Mouse (Mus musculus): ENCODE measurements at regions not wholly inside any gene's neighbourhood (a gene's known extent, or its start where the extent isn't known, plus 50 kb on each side); places are given as distances from the start of the nearest gene placed in this dataset.
A peak's percentile ranks its signal among the peaks of the same experiment; 100 is the strongest.

DNA sequence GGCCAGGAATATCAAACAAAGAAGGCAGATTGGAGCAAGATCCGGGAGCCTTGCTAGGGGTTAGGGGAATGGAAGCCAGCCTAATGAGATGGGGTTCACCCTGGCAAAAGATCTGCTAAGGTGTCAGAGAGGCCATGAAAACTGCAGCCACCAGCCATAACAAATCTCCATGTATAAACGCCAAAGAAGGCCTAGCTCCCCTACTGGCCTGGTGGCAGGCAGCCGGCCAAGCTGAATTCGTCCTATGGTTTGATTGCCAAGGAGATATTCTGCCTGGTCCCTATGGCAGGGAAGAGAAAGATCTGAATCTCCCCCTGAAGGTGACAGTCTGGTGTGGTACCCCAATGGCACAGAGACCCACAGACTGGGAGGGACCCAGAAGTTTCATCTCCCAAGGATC, 104.8 kb upstream of the E030018B13Rik start:
- DNase-seq, result no peak

DNA sequence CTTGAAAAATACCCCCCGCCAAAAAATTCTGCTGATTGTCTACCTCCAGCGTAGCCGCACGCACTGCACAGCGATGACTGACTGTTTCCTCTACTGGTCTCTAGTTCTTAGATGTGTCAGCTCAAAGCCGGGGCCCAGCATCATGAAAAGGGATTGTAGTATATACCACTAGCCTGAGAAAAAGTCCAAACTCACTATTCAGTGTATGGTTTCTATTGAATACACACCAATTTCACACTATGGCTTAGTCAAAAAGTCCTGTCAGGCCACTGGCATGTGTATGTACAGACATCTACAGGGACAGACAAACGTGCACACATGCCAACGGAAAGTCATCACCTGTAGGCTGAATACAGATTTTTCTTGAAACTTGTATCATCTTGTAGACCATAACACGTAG, 101.1 kb upstream of the E030018B13Rik start:
- DNase-seq, result peak in 1 of 2 experiments; percentile 18

DNA sequence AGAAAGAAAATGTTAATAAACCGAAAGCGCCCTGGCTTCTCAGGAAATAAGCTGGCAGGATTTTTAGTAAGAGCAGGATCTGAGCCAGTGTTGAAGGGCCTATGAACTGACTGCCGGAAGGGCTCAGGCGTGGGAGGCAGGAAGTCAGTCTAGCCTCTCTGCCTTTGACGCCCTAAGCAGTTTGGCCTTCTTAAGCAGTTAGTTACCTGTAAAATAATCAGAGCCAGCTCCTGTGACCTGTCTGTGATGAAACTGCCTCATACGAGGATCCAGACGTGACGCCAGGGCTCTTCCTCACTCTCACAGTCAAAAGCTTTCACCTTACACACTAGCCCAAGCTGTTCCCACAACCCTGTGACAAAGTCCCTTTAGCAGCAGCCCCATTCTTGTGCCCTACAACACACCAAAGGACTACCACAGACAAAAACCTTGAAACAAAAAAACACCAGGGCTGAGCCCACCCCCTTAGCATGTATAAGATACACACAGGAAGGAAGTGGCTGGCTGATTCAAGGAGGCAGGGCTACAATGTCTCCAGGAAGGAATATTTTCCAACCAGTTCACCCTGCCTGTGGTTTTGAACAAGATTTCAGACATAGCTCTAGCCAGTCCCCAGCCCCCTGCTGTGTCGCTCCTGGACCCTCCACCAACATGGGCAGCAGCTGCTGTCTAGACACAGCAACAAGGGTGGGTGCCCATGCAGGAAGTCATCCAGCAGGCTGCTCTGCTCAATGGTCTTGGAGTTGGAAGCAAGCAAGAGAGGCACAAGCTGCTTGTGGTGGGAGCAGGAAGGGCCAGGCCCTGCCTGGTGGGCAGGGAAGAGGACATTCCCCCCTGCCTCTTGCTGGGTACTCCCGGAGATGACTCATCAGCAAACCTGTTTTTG, 100.4 kb upstream of the E030018B13Rik start:
- DNase-seq, result peak; percentile 59 to 68

DNA sequence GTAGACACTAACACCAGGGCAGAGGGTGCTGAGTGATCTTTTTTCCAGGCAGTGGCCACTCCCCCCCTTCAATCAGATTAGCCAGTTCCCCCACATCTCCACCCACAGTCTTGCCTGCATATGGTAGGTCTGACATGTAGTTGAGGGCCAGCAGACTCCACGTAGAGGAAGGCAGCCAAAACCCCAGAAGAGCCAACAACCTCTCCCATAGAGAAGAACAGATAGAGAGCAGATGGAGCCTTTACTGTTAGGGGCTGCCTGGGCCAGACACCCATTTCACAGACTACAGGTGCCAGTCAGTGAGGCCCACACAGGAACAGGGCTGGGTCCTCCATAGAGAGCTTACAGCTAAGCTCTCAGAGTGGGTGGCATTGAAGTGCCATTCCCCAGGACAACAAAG, 99.2 kb upstream of the E030018B13Rik start:
- DNase-seq, result no peak

DNA sequence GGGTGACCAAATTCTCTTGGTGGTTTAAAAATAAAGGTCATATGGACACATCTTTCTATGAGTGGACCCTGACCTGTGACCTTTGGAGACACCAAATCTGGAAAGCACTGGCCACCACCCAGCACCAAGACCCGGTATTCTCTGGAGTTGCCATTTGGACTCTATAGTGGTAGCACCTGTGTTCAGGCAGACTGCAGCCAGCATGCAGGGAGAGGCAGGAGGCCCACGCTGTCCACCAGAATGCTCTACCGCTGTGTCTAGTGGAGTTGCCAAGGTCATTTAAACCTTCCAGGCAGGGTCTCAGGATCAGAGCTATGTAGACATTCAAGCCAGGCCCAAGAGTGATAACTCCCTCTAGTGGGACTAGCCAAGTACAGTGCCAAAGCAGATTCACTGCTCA, 98.6 kb upstream of the E030018B13Rik start:
- no peak for DNase-seq

DNA sequence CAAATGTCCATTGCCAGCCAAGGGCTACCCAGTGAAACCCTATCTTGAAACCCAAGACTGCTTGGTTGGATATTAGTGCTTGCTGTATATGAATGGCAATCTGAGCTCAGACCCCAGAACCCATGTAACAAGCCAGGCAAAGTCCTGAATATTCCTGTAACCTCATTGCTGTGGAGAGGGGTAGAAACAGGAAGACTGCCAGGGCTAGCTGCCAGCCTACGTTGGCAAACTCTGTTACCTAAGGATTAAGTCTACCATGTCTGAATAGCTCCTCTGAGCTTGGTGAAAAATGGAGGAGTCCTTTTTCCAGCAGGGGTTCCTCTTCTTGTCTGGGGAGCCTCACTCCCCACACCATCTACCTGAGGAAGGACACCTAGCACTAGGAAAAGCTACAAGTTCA, 96.4 kb upstream of the E030018B13Rik start:
- DNase-seq, result no peak

DNA sequence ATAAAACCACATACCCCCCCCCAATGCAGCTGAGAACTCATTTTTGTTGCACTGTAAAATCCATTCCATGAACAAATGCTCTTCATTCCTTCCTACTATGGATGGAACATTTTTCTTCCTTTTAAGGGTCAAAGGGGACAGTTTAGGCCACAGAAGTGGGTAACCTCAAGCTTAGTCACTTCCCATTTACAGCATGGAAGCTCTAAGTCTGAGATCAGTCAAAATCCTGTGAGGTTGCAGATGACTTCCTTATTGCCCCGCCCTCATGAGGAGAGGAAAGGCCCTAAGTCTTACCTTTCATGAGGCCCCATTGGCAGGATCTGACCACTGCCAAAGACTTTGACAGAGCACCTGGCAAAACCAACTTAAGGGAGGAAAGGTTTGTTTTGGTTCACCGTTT, 94.7 kb upstream of the E030018B13Rik start:
- no peak for DNase-seq

DNA sequence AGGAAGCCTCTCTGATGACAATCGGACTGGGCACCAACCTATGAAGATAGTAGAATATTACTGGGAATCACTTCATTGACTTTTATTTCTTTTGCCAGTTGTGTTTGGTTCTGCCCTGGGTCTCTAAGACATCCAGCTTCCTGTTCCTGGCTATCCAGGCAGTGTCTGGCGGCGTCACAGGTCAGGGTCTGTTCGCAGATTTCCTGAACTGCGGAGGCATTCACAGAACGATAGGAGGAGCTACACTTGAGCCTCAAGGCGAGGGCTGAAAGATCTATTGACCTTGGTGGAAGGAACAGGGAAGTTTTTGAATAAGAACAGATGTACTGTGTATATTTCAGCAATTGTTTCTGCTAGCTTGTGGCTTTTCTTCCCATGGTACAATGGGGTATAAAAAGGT, 92.6 kb upstream of the E030018B13Rik start:
- no peak for DNase-seq

DNA sequence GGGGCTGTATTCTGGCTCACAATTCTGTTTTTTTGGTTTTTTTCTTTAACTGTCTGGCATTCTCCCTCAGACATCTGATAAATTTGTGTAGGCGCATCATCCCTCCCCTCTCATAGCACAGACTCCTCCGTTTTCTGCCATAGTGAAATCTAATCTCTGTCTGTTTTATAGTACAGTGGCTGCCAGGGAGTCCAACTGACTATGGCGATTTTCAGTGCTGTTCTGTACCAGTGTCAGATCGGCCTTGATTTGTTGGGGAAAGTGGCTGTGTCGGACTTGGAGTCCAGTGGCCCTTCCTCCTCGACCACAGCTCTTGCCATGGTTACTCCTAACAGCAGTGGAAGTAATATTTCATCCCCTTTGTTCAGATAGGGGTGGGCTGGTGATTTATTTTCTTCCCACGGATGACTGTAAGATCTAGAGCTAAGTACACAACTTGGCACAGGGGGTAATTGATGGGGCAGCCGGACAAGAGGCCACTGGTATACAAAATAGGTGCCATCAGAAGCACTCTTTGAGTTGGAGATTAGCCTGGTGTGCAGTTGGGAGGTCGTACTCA, 87.2 kb upstream of the E030018B13Rik start:
- DNase-seq, result no peak

DNA sequence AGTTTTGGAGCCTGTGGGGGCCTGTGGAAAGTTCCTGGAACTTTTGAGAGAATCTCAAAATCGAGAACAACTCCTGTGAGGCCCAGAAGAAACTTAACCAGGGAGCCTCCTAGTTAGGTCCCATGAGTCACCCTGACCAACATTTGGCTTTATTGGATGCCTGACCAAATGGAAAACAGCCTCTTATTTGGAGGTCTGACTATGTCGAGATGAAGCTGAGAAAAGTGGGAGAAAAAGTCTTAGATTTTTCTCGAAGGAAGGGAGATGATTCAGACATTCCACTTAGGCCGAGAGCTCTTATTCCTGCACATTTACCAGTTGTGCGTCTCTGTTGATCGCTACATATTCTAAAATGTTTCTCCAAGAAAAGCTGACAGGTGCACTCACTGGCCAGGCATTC, 83.0 kb upstream of the E030018B13Rik start:
- DNase-seq, result no peak

DNA sequence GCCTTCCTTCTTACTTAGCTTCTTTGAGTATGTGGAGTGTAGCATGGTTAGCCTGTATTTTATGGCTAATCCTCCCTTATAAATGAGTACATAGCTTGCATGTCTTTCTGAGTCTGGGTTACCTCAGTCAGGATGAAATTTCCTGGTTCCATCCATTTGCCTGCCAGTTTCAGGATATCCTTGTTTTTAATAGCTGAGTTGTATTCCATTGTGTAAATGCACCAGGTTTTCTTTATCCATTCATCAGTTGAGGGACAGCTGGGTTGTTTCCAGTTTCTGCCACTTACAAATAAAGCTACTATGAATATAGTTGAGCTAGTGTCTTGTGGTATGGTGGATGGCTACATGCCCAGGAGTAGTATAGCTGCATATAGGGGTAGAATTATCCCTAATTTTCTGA, 80.7 kb upstream of the E030018B13Rik start:
- no peak for DNase-seq
